Mouse (Mus musculus) bone marrow, adult 2 months (tissue): Measurements from ENCODE around the gene Rbm26. TPM values are rescaled to one million over a fixed set of nuclear protein-coding genes. Genes with fewer than 3 reads are reported as not detected.

Source experiments
- H3K27ac ChIP-seq: fragments of 200-500 bp; 2 replicates; pipeline ENCODE4 v1.5.1; 2012; ENCODE audit warnings: low read depth, mild to moderate bottlenecking, control low read depth, inconsistent platforms, low read length; ENCODE audit not compliant: control insufficient read depth, poor library complexity, insufficient read depth
- H3K4me1 ChIP-seq: fragments of 200-500 bp; 2 replicates; pipeline ENCODE4 v1.6.1; 2011; ENCODE audit warnings: low read length; ENCODE audit not compliant: control insufficient read depth, insufficient read depth
- H3K4me3 ChIP-seq: fragments of 200-500 bp; replicated peaks from 2 replicates; pipeline ENCODE3; 2011; ENCODE audit warnings: mild to moderate bottlenecking, low read depth, low read length, control low read depth; ENCODE audit not compliant: control insufficient read depth
- CTCF ChIP-seq: fragments of 200-500 bp; IDR thresholded peaks from 2 replicates; pipeline ENCODE4 v1.5.1; 2011; ENCODE audit warnings: low read length, control low read depth; ENCODE audit not compliant: control insufficient read depth, insufficient read depth
- POLR2A ChIP-seq: fragments of 200-500 bp; IDR thresholded peaks from 2 replicates; pipeline ENCODE4 v1.6.1; 2011; ENCODE audit warnings: low read depth, mild to moderate bottlenecking, control low read depth, low read length, borderline replicate concordance; ENCODE audit not compliant: control insufficient read depth
- WGBS: fragments of 180-500 bp; shearing (Covaris S2); methylation state at CpG from one replicate; pipeline ENCODE4 v1.1.7; 2018; 5-methylcytosine and 5-hydroxymethylcytosine counted together
- polyA plus RNA-seq: library from polyadenylated mRNA; stranded (reverse); fragments of >200 nt; gene quantifications from 2 replicates; pipeline ENCODE4 v1.2.4, GENCODE M21; 2011; ENCODE audit warnings: low replicate concordance; ENCODE audit not compliant: missing spikeins, insufficient read depth, insufficient read length

Gene Rbm26
- polyA plus RNA-seq, result 20.6 and 35.4 TPM in 2 replicates

- peak within 1 kb of the TSS; percentile 96 for H3K4me3 ChIP-seq
- WGBS, result under 1% methylated on average over 28 of the region's 28 CpGs
- H3K27ac ChIP-seq, result peak within 1 kb of the TSS; percentile 67
- TF ChIP-seq POLR2A (peak; percentile 80; the same call in 1 of the 2 replicates), CTCF (no peak)
- H3K4me1 ChIP-seq, result no peaks in the 10 kb centered on the region; the same call in 1 of the 2 replicates
These were observed at the start of gene Rbm26 for GRCm38 (mm10) chr14:105177238-105177693. TSS of gene Rbm26 (minus strand) at chr14:105177327.

- no peak overlapping the region for H3K27ac ChIP-seq
- H3K4me1 ChIP-seq, result no peaks in the 10 kb centered on the region
- no peak for TF ChIP-seq CTCF
- no peak for TF ChIP-seq POLR2A
- H3K4me3 ChIP-seq, result no peak overlapping the region
- WGBS, result 78% methylated on average over 4 of the region's 4 CpGs
These were observed 48.7 kb upstream of the Rbm26 start for GRCm38 (mm10) chr14:105225790-105226189.

GRCm38 (mm10) chr14:105222240-105222639 lies 45.1 kb upstream of the Rbm26 start:
- Histone ChIP-seq H3K4me1 (no peaks in the 10 kb centered on the region), H3K4me3 (no peak overlapping the region), H3K27ac (no peak overlapping the region)
- WGBS, result 79% methylated on average over 4 of the region's 4 CpGs
- TF ChIP-seq POLR2A (no peak), CTCF (no peak)

- TF ChIP-seq CTCF, result no peak
- no peak for TF ChIP-seq POLR2A
- Histone ChIP-seq H3K4me3 (no peak overlapping the region), H3K4me1 (no peaks in the 10 kb centered on the region), H3K27ac (no peak overlapping the region)
- WGBS, result 74% methylated on average over 9 of the region's 9 CpGs
These were observed 42.6 kb upstream of the Rbm26 start for GRCm38 (mm10) chr14:105219525-105220376.

GRCm38 (mm10) chr14:105198401-105198800 lies 21.3 kb upstream of the Rbm26 start:
- H3K27ac ChIP-seq, result no peak overlapping the region
- 37% methylated on average over 5 of the region's 5 CpGs for WGBS
- peak; percentile 24; the same call in 1 of the 2 replicates for TF ChIP-seq CTCF
- no peak for TF ChIP-seq POLR2A
- no peak overlapping the region for H3K4me3 ChIP-seq
- no peaks in the 10 kb centered on the region for H3K4me1 ChIP-seq

- WGBS, result 66% methylated on average over 4 of the region's 4 CpGs
- Histone ChIP-seq H3K4me3 (no peak overlapping the region), H3K4me1 (no peaks in the 10 kb centered on the region), H3K27ac (no peak overlapping the region)
- no peak for TF ChIP-seq POLR2A
- TF ChIP-seq CTCF, result no peak
These were observed 17.6 kb upstream of the Rbm26 start for GRCm38 (mm10) chr14:105194682-105195081.

GRCm38 (mm10) chr14:105184866-105185265 lies 7.7 kb upstream of the Rbm26 start:
- 35% methylated on average over 3 of the region's 3 CpGs for WGBS
- no peak overlapping the region for H3K27ac ChIP-seq
- no peak overlapping the region for H3K4me3 ChIP-seq
- no peaks in the 10 kb centered on the region for H3K4me1 ChIP-seq
- TF ChIP-seq POLR2A, result no peak
- no peak for TF ChIP-seq CTCF

GRCm38 (mm10) chr14:105182786-105183185 lies 5.7 kb upstream of the Rbm26 start:
- Histone ChIP-seq H3K4me1 (no peaks in the 10 kb centered on the region), H3K4me3 (no peak overlapping the region), H3K27ac (no peak overlapping the region)
- no peak for TF ChIP-seq CTCF
- TF ChIP-seq POLR2A, result no peak
- WGBS, result 32% methylated on average over 3 of the region's 3 CpGs
